9 mouse cellular contexts compared by ENCODE assay signal in the genomic region with DNA sequence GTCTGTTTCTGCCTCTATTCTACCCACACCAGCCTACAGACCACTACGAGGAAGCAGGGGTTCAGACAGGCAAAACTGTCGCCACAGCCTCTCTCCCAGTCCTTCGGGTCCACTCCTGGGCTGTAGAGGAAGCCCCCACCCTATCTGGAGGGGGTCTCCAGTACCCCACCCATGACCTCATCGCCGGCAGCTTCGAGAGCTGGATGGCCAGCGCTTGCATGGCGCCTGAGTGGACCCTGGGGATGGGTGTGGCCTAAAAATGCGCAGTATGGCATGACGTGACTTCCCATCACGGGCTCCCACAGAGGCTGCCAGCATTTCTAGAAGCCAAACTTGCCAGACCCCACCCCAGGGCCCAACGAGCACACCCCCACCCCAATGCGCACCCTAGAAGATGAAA. TPM values are rescaled to one million over a fixed set of nuclear protein-coding genes. Genes with fewer than 3 reads are reported as not detected.
DNase-seq lines count a peak whose midpoint lies in the region; ATAC-seq lines count a peak whose summit lies in the region.
"Had no signal": no experiment of that assay in that cellular context is flagged by ENCODE, and none has a peak within 500 bp of the region (broad histone marks: within the 10 kb centered on the region; RNA-seq: fewer than 3 reads in every experiment).

No protein-coding gene starts in this region.

- intact Hi-C loops in gastrocnemius, postnatal 14 days (cut with DNase I; ENCODE audit: low total_unique reads) = no loop called here
- intact Hi-C loops in heart, postnatal 25 days (cut with DNase I) = no loop called here

- no peak for ATAC-seq in megakaryocyte progenitor cell, adult 5-6 weeks (replicated peaks; ENCODE audit: poor library complexity)

- peak; percentile 10 for DNase-seq in adrenal gland, postnatal 10 days
- DNase-seq in adrenal gland, adult (ENCODE audit: inconsistent age in 2 of 2, low spot score in 1 of 2) = no peak
- peak; percentile 40 for DNase-seq in gastrocnemius, postnatal 14 days
- DNase-seq in heart, postnatal 25 days (ENCODE audit: low spot score) = peak; percentile 62
- peak; percentile 50 for DNase-seq in lung, postnatal 14 days
- DNase-seq in right cerebral cortex, postnatal 4 days = no peak
- no peak for DNase-seq in urinary bladder, adult 2 months (ENCODE audit: low spot score)

RNA-seq across cellular contexts. Expression of a gene that starts 2.0 kb away (rescaled TPM):
- total RNA-seq in adrenal gland, postnatal 10 days (2021) = 10 to 100 TPM in 1 of 2 experiments, 1 to 10 TPM in 1; 8.0 to 10.6 TPM
- 1 to 10 TPM; 1.1 to 1.5 TPM for total RNA-seq in gastrocnemius, postnatal 14 days (2021)
- total RNA-seq in heart, postnatal 25 days (2021) = 10 to 100 TPM in 1 of 2 experiments, 1 to 10 TPM in 1; 6.0 to 11.4 TPM
- total RNA-seq in megakaryocyte progenitor cell, adult 5-6 weeks (2015) = not detected in 2 replicates
- not detected in 2 replicates for total RNA-seq in megakaryocyte progenitor cell, adult 5-6 weeks (2017)
- polyA plus RNA-seq in urinary bladder, adult 2 months (2012; rRNA removed) = 31.2 and 32.1 TPM in 2 replicates
- polyA plus RNA-seq: erythroblast, embryonic 14.5 days had no signal

Comparison
In these comparisons a context has a peak if more than half of its experiments do, and no peak if none do; other contexts are left out.
1. DNase-seq: peak in adrenal gland, postnatal 10 days (single experiment), gastrocnemius, postnatal 14 days (single experiment), heart, postnatal 25 days (single experiment) and lung, postnatal 14 days (single experiment); none in adrenal gland, adult (0 of 2), right cerebral cortex, postnatal 4 days (single experiment) and urinary bladder, adult 2 months (single experiment).